Comparison of ENCODE assay signal across 35 mouse cellular contexts in genomic region chr1:86161061-86161460, GRCm38 (mm10). TPM values are rescaled to one million over a fixed set of nuclear protein-coding genes. Genes with fewer than 3 reads are reported as not detected.
DNase-seq lines count a peak whose midpoint lies in the region; ATAC-seq lines count a peak whose summit lies in the region.
"Had no signal": no experiment of that assay in that cellular context is flagged by ENCODE, and none has a peak within 500 bp of the region (broad histone marks: within the 10 kb centered on the region; RNA-seq: fewer than 3 reads in every experiment).

No protein-coding gene starts in this region.

- H3K4me1 ChIP-seq in liver, embryonic 13.5 days (replicated peaks) = peaks cover 66% of the 10 kb centered on the region
- H3K4me1 ChIP-seq in limb, embryonic 10.5 days = no peaks in the 10 kb centered on the region
- H3K4me1 ChIP-seq: hindbrain, embryonic 12.5 days; midbrain, embryonic 13.5 days had no signal

- peaks cover 36% of the 10 kb centered on the region for H3K36me3 ChIP-seq in liver, embryonic 13.5 days
- H3K36me3 ChIP-seq in limb, embryonic 10.5 days = peaks cover 61% of the 10 kb centered on the region

- H3K9ac ChIP-seq in liver, embryonic 13.5 days = peak overlapping the region; percentile 46
- H3K9ac ChIP-seq: embryonic facial prominence, embryonic 13.5 days; forebrain, postnatal 0 days; heart, embryonic 13.5 days; hindbrain, embryonic 12.5 days; midbrain, embryonic 13.5 days; neural tube, embryonic 12.5 days had no signal

- no peaks in the 10 kb centered on the region for H3K9me3 ChIP-seq in liver, embryonic 13.5 days (replicated peaks)
- no peaks in the 10 kb centered on the region for H3K9me3 ChIP-seq in limb, embryonic 10.5 days (replicated peaks)
- H3K9me3 ChIP-seq: embryonic facial prominence, embryonic 13.5 days; G1E; heart, embryonic 13.5 days; hindbrain, embryonic 12.5 days; midbrain, embryonic 13.5 days; neural tube, embryonic 12.5 days had no signal

- WGBS in liver, embryonic 13.5 days (ENCODE audit: insufficient replicate concordance) = 23% methylated on average over 5 of the region's 5 CpGs
- 96% methylated on average over 5 of the region's 5 CpGs for WGBS in limb, embryonic 10.5 days

- ATAC-seq in erythroblast, adult 5-6 weeks (replicated peaks; ENCODE audit: low FRiP score, poor library complexity, severe bottlenecking) = peak; percentile 91
- peak; percentile 88 for ATAC-seq in liver, embryonic 13.5 days (ENCODE audit: low read depth)
- peak; percentile 88 for ATAC-seq in megakaryocyte-erythroid progenitor cell, adult 5-6 weeks (replicated peaks; ENCODE audit: low FRiP score, low TSS enrichment, poor library complexity, severe bottlenecking)
- ATAC-seq: forebrain, postnatal 0 days; midbrain, embryonic 13.5 days had no signal

- H3K27ac ChIP-seq in liver, embryonic 13.5 days = peak overlapping the region; percentile 93
- no peak overlapping the region for H3K27ac ChIP-seq in limb, embryonic 10.5 days
- H3K27ac ChIP-seq: embryonic facial prominence, embryonic 13.5 days; heart, adult 2 months; heart, embryonic 13.5 days; hindbrain, embryonic 12.5 days; kidney, postnatal 0 days; left cerebral cortex, adult 2 months; midbrain, embryonic 13.5 days; neural tube, embryonic 12.5 days had no signal

- peak; percentile 42 for DNase-seq in c-Kit-negative CD71-positive TER-119-positive erythroid progenitor cells, embryonic 14.5 days (ENCODE audit: low read depth, low spot score)
- DNase-seq in liver, embryonic 13.5 days = peak; percentile 55
- DNase-seq in kidney, adult 8-10 months = no peak
- DNase-seq in urinary bladder, postnatal 10 days (ENCODE audit: low spot score) = no peak
- no peak for DNase-seq in limb, embryonic 10.5 days (ENCODE audit: low spot score)
- DNase-seq in left cerebral cortex, adult 8-10 months (ENCODE audit: low spot score in 2 of 2) = no peak
- DNase-seq: adrenal gland, postnatal 10 days; B cell, adult 2 months; cerebellum, adult 11-12 months; cerebellum, postnatal 14 days; embryo, embryonic 11 days; forebrain, postnatal 0 days; gastrocnemius, postnatal 36 days; heart, adult 2 months; heart, postnatal 14 days; kidney, adult 18-20 months; lung, adult 18-20 months; lung, postnatal 14 days; right cerebral cortex, postnatal 14 days had no signal

- H3K27me3 ChIP-seq in liver, embryonic 13.5 days = no peaks in the 10 kb centered on the region
- H3K27me3 ChIP-seq in limb, embryonic 10.5 days (ENCODE audit: low read depth, poor library complexity, severe bottlenecking) = no peaks in the 10 kb centered on the region
- H3K27me3 ChIP-seq: CH12.LX; embryonic facial prominence, embryonic 13.5 days; heart, embryonic 13.5 days; hindbrain, embryonic 12.5 days; midbrain, embryonic 13.5 days; neural tube, embryonic 12.5 days had no signal

- peak overlapping the region; percentile 15; the same call in 1 of the 2 replicates for H3K4me3 ChIP-seq in liver, embryonic 13.5 days (replicated peaks)
- H3K4me3 ChIP-seq in limb, embryonic 10.5 days = no peak overlapping the region
- H3K4me3 ChIP-seq: embryonic facial prominence, embryonic 13.5 days; heart, adult 2 months; heart, embryonic 13.5 days; hindbrain, embryonic 12.5 days; left cerebral cortex, adult 2 months; midbrain, embryonic 13.5 days; neural tube, embryonic 12.5 days had no signal

- peak overlapping the region; percentile 59 for H3K4me2 ChIP-seq in liver, embryonic 13.5 days
- H3K4me2 ChIP-seq: embryonic facial prominence, embryonic 13.5 days; heart, embryonic 13.5 days; hindbrain, embryonic 12.5 days; midbrain, embryonic 13.5 days; neural tube, embryonic 12.5 days had no signal

RNA-seq across cellular contexts. Expression of gene Armc9, which starts 6.5 kb away (rescaled TPM):
- 2.5 and 7.7 TPM in 2 replicates for total RNA-seq in erythroblast, adult 5-6 weeks (2015; ENCODE audit: low replicate concordance)
- 3.0 and 7.4 TPM in 2 replicates for total RNA-seq in erythroblast, adult 5-6 weeks (2017; ENCODE audit: low replicate concordance)
- 11.7 and 12.8 TPM in 2 replicates for polyA plus RNA-seq in liver, embryonic 13.5 days (2015; fragmentation: Nextera tagmentation; extraction: Ambion mirVana)
- 25.4 and 25.8 TPM in 2 replicates for total RNA-seq in megakaryocyte-erythroid progenitor cell, adult 5-6 weeks (2014; fragmentation: Nextera tagmentation)
- total RNA-seq in megakaryocyte-erythroid progenitor cell, adult 5-6 weeks (2017) = 8.8 and 17.1 TPM in 2 replicates
- polyA plus RNA-seq in limb, embryonic 10.5 days (2016; fragmentation: Nextera tagmentation; extraction: Ambion mirVana) = 34.6 and 37.3 TPM in 2 replicates
- 10 to 100 TPM; 36.7 to 41.4 (median 38.8) TPM for total RNA-seq in left cerebral cortex, adult 8-10 months (2022)

RNA-seq across cellular contexts. Expression of gene Gm21972, which starts 27.6 kb away (rescaled TPM):
- 1.5 and 9.6 TPM in 2 replicates for total RNA-seq in erythroblast, adult 5-6 weeks (2015; ENCODE audit: low replicate concordance)
- 3.2 and 15.2 TPM in 2 replicates for total RNA-seq in erythroblast, adult 5-6 weeks (2017; ENCODE audit: low replicate concordance)
- polyA plus RNA-seq in liver, embryonic 13.5 days (2015; fragmentation: Nextera tagmentation; extraction: Ambion mirVana) = 0.15 and 0.45 TPM in 2 replicates
- 0.46 and 4.8 TPM in 2 replicates for total RNA-seq in megakaryocyte-erythroid progenitor cell, adult 5-6 weeks (2014; fragmentation: Nextera tagmentation)
- 12.3 and 36.2 TPM in 2 replicates for total RNA-seq in megakaryocyte-erythroid progenitor cell, adult 5-6 weeks (2017)
- not detected in 2 replicates for polyA plus RNA-seq in limb, embryonic 10.5 days (2016; fragmentation: Nextera tagmentation; extraction: Ambion mirVana)
- 1 to 10 TPM; 2.2 to 6.9 (median 5.0) TPM for total RNA-seq in left cerebral cortex, adult 8-10 months (2022)
- polyA plus RNA-seq: embryonic facial prominence, embryonic 13.5 days; heart, adult 2 months; heart, embryonic 13.5 days; kidney, postnatal 0 days; large intestine, adult 2 months; limb, embryonic 11.5 days; neural tube, embryonic 12.5 days; spleen, adult 2 months had no signal

RNA-seq across cellular contexts. Expression of gene Htr2b, which starts 49.3 kb away (rescaled TPM):
- total RNA-seq in erythroblast, adult 5-6 weeks (2015; ENCODE audit: low replicate concordance) = not detected in 2 replicates
- total RNA-seq in erythroblast, adult 5-6 weeks (2017; ENCODE audit: low replicate concordance) = 0.42 TPM in 1 of 2 replicates, not detected in the other
- 0.20 TPM in 1 of 2 replicates, not detected in the other for polyA plus RNA-seq in liver, embryonic 13.5 days (2015; fragmentation: Nextera tagmentation; extraction: Ambion mirVana)
- not detected in 2 replicates for total RNA-seq in megakaryocyte-erythroid progenitor cell, adult 5-6 weeks (2014; fragmentation: Nextera tagmentation)
- total RNA-seq in megakaryocyte-erythroid progenitor cell, adult 5-6 weeks (2017) = not detected in 2 replicates
- 0.28 and 0.50 TPM in 2 replicates for polyA plus RNA-seq in limb, embryonic 10.5 days (2016; fragmentation: Nextera tagmentation; extraction: Ambion mirVana)
- under 1 TPM in 1 of 4 experiments, not detected in 3; 0.98 TPM for total RNA-seq in left cerebral cortex, adult 8-10 months (2022)
- total RNA-seq: CH12.LX; forebrain, postnatal 0 days; gastrocnemius, adult 18-20 months; megakaryocyte, adult 5-6 weeks had no signal
- polyA plus RNA-seq: G1E; spleen, adult 2 months had no signal

Comparison
In these comparisons a context has a peak if more than half of its experiments do, and no peak if none do; other contexts are left out.
1. DNase-seq: peak in c-Kit-negative CD71-positive TER-119-positive erythroid progenitor cells, embryonic 14.5 days (single experiment) and liver, embryonic 13.5 days (single experiment); none in kidney, adult 8-10 months (0 of 2), urinary bladder, postnatal 10 days (single experiment), limb, embryonic 10.5 days (single experiment) and left cerebral cortex, adult 8-10 months (0 of 2).
2. Peak in every context shown above with its lines, with median percentiles within 50 percentile points of each other: ATAC-seq.